Mouse (Mus musculus) limb, embryonic 14.5 days (tissue): ENCODE measurements around the gene Gdf11. TPM values are rescaled to one million over a fixed set of nuclear protein-coding genes. Genes with fewer than 3 reads are reported as not detected.

ENCODE experiments used
- ATAC-seq: fragments of 200-750 bp; cut with Nextera tagmentation; 2 replicates; pipeline ENCODE4 v1.8.0; 2017; ENCODE audit warnings: low read depth, moderate number of reproducible peaks, moderate TSS enrichment; ENCODE audit not compliant: low FRiP score
- DNase-seq: peaks from one replicate; pipeline ENCODE4 v3.0.0-alpha.2; 2015; ENCODE audit warnings: low spot score
- H3K27ac ChIP-seq: fragments of 300-500 bp; sonication (generic); replicated peaks from 2 replicates; pipeline ENCODE4 v1.5.1; 2014; ENCODE audit warnings: low read depth, mild to moderate bottlenecking, low read length, moderate library complexity, mixed read lengths
- H3K27me3 ChIP-seq: fragments of 300-500 bp; sonication (generic); 2 replicates; pipeline ENCODE4 v1.6.1; 2014; ENCODE audit warnings: low read length, mixed read lengths; ENCODE audit not compliant: control insufficient read depth, insufficient read depth
- H3K36me3 ChIP-seq: fragments of 300-500 bp; sonication (generic); 2 replicates; pipeline ENCODE4 v1.6.1; 2014; ENCODE audit warnings: mild to moderate bottlenecking, low read length, moderate library complexity, mixed read lengths; ENCODE audit not compliant: control insufficient read depth, insufficient read depth
- H3K4me1 ChIP-seq: fragments of 300-500 bp; sonication (generic); 2 replicates; pipeline ENCODE4 v1.6.1; 2014; ENCODE audit warnings: antibody characterized with exemption, low read length, mixed read lengths; ENCODE audit not compliant: control insufficient read depth, insufficient read depth
- H3K4me2 ChIP-seq: fragments of 300-500 bp; sonication (generic); replicated peaks from 2 replicates; pipeline ENCODE4 v1.6.1; 2014; ENCODE audit warnings: low read depth, mild to moderate bottlenecking, low read length, moderate library complexity; ENCODE audit not compliant: severe bottlenecking
- H3K4me3 ChIP-seq: fragments of 300-500 bp; sonication (generic); replicated peaks from 2 replicates; pipeline ENCODE4 v1.5.1; 2014; ENCODE audit warnings: low read length
- H3K9ac ChIP-seq: fragments of 300-500 bp; sonication (generic); 2 replicates; pipeline ENCODE4 v1.6.1; 2014; ENCODE audit warnings: mild to moderate bottlenecking, low read depth, low read length, moderate library complexity; ENCODE audit not compliant: severe bottlenecking
- H3K9me3 ChIP-seq: fragments of 300-500 bp; sonication (generic); 2 replicates; pipeline ENCODE4 v1.6.1; 2016; ENCODE audit warnings: low read length; ENCODE audit not compliant: control insufficient read depth
- POLR2A ChIP-seq: fragments of 200-500 bp; IDR thresholded peaks from 2 replicates; pipeline ENCODE4 v1.8.0; 2012; ENCODE audit warnings: inconsistent platforms, mild to moderate bottlenecking, moderate library complexity, borderline replicate concordance; ENCODE audit not compliant: insufficient read depth, insufficient read length; ENCODE audit errors: extremely low read depth
- WGBS: fragments of 180-500 bp; shearing (Covaris S2); extraction: QIAGEN DNeasy Blood & Tissue Kit; methylation state at CpG from one replicate; pipeline ENCODE4 v1.1.7; 2014; 5-methylcytosine and 5-hydroxymethylcytosine counted together
- polyA plus RNA-seq, 2 experiments: library from polyadenylated mRNA; depleted of rRNA in 1 of 2; stranded (reverse) in 1 of 2; unstranded in 1 of 2; fragments of >200 nt; fragmentation: Nextera tagmentation in 1 of 2; extraction: Ambion mirVana in 1 of 2; gene quantifications; 2 replicates each; pipeline versions ENCODE4 v1.2.1 to v1.2.3; 2012 to 2014

Gene Gdf11
- polyA plus RNA-seq, 2 experiments: 6.3 to 10.8 TPM

GRCm38 (mm10) chr10:128899759-128900490, 8.4 kb upstream of the Gdf11 start:
- Histone ChIP-seq H3K4me3 (no peak overlapping the region), H3K27ac (no peak overlapping the region), H3K9ac (no peak overlapping the region), H3K36me3 (no peaks in the 10 kb centered on the region), H3K4me2 (no peak overlapping the region), H3K27me3 (peaks cover 5% of the 10 kb centered on the region; the same call in 1 of the 2 replicates), H3K4me1 (peaks cover 8% of the 10 kb centered on the region), H3K9me3 (no peaks in the 10 kb centered on the region)
- WGBS: 82% methylated on average over 6 of the region's 6 CpGs
- no peak for ATAC-seq
- TF ChIP-seq POLR2A: no peak
- DNase-seq: no peak

GRCm38 (mm10) chr10:128897501-128897900, 6.0 kb upstream of the Gdf11 start:
- TF ChIP-seq POLR2A: no peak
- H3K4me3 ChIP-seq: no peak overlapping the region
- peaks cover 8% of the 10 kb centered on the region for H3K4me1 ChIP-seq
- WGBS: 13% methylated on average over 1 of the region's 1 CpGs
- DNase-seq (no peak), ATAC-seq (no peak)
- no peak overlapping the region for H3K9ac ChIP-seq
- H3K4me2 ChIP-seq: no peak overlapping the region
- no peaks in the 10 kb centered on the region for H3K36me3 ChIP-seq
- H3K27ac ChIP-seq: no peak overlapping the region
- peaks cover 5% of the 10 kb centered on the region; the same call in 1 of the 2 replicates for H3K27me3 ChIP-seq
- H3K9me3 ChIP-seq: no peaks in the 10 kb centered on the region

- 53% methylated on average over 1 of the region's 1 CpGs for WGBS
- no peak overlapping the region for H3K4me3 ChIP-seq
- no peaks in the 10 kb centered on the region for H3K9me3 ChIP-seq
- H3K36me3 ChIP-seq: no peaks in the 10 kb centered on the region
- H3K27ac ChIP-seq: no peak overlapping the region
- no peak for TF ChIP-seq POLR2A
- H3K27me3 ChIP-seq: peaks cover 5% of the 10 kb centered on the region; the same call in 1 of the 2 replicates
- peaks cover 8% of the 10 kb centered on the region for H3K4me1 ChIP-seq
- H3K4me2 ChIP-seq: no peak overlapping the region
- no peak overlapping the region; the same call in 1 of the 2 replicates for H3K9ac ChIP-seq
- ATAC-seq: no peak
- no peak for DNase-seq
Observed at GRCm38 (mm10) chr10:128896807-128897206, 5.3 kb upstream of the Gdf11 start.

- DNase-seq (no peak), ATAC-seq (no peak)
- Histone ChIP-seq H3K4me1 (peaks cover 8% of the 10 kb centered on the region), H3K27me3 (peaks cover 5% of the 10 kb centered on the region; the same call in 1 of the 2 replicates), H3K4me3 (0 out of 2 replicates have a peak overlapping the region, but pooled peaks have one; percentile 9), H3K36me3 (no peaks in the 10 kb centered on the region), H3K27ac (no peak overlapping the region), H3K9me3 (no peaks in the 10 kb centered on the region), H3K9ac (0 out of 2 replicates have a peak overlapping the region, but pooled peaks have one; percentile 3), H3K4me2 (peak overlapping the region; percentile 35)
- no peak for TF ChIP-seq POLR2A
- 2% methylated on average over 17 of the region's 17 CpGs for WGBS
Observed at GRCm38 (mm10) chr10:128895952-128896693, 4.6 kb upstream of the Gdf11 start.

- no peaks in the 10 kb centered on the region for H3K36me3 ChIP-seq
- peaks cover 9% of the 10 kb centered on the region for H3K4me1 ChIP-seq
- no peaks in the 10 kb centered on the region for H3K9me3 ChIP-seq
- no peak overlapping the region for H3K27ac ChIP-seq
- H3K4me3 ChIP-seq: 0 out of 2 replicates have a peak overlapping the region, but pooled peaks have one; percentile 9
- peaks cover 5% of the 10 kb centered on the region; the same call in 1 of the 2 replicates for H3K27me3 ChIP-seq
- DNase-seq (peak; percentile 97), ATAC-seq (peak; percentile 45; the same call in 1 of the 2 replicates)
- 0 out of 2 replicates have a peak overlapping the region, but pooled peaks have one; percentile 3 for H3K9ac ChIP-seq
- H3K4me2 ChIP-seq: peak overlapping the region; percentile 35; the same call in 1 of the 2 replicates
- WGBS: under 1% methylated on average over 9 of the region's 9 CpGs
- TF ChIP-seq POLR2A: no peak
Observed at GRCm38 (mm10) chr10:128895437-128895836, 3.9 kb upstream of the Gdf11 start.
